Mouse (Mus musculus) spleen, adult 2 months (tissue): ENCODE measurements around the gene Rinl. TPM values are rescaled to one million over a fixed set of nuclear protein-coding genes. Genes with fewer than 3 reads are reported as not detected.
A peak's percentile ranks its signal among the peaks of the same experiment; 100 is the strongest.

Experiments
- DNase-seq, 2 experiments: peaks; one replicate each; pipeline versions ENCODE4 v3.0.0 to v3.0.0-alpha.2; 2012 to 2021; ENCODE audit warnings: low spot score in 2 of 2, low read depth in 1 of 2
- H3K27ac ChIP-seq: fragments of 200-500 bp; 2 replicates; pipeline ENCODE4 v1.5.1; 2012; ENCODE audit warnings: low read length, inconsistent platforms; ENCODE audit not compliant: insufficient read depth
- H3K27me3 ChIP-seq: fragments of 200-500 bp; 2 replicates; pipeline ENCODE4 v1.6.1; 2012; ENCODE audit warnings: mild to moderate bottlenecking, moderate library complexity, low read length, inconsistent platforms; ENCODE audit not compliant: control insufficient read depth, insufficient read depth
- H3K36me3 ChIP-seq: fragments of 200-500 bp; 2 replicates; pipeline ENCODE4 v1.6.1; 2012; ENCODE audit warnings: mild to moderate bottlenecking, low read length, inconsistent platforms; ENCODE audit not compliant: control insufficient read depth, insufficient read depth
- H3K4me1 ChIP-seq: fragments of 200-500 bp; 2 replicates; pipeline ENCODE4 v1.6.1; 2011; ENCODE audit warnings: inconsistent platforms; ENCODE audit not compliant: control insufficient read depth, insufficient read depth, insufficient read length
- H3K4me3 ChIP-seq: fragments of 200-500 bp; 2 replicates; pipeline ENCODE4 v1.5.1; 2011; ENCODE audit warnings: mild to moderate bottlenecking, inconsistent platforms; ENCODE audit not compliant: insufficient read depth, insufficient read length; ENCODE audit errors: extremely low read depth
- CTCF ChIP-seq: fragments of 200-500 bp; IDR thresholded peaks from 2 replicates; pipeline ENCODE4 v1.5.1; 2011; ENCODE audit warnings: mild to moderate bottlenecking, inconsistent platforms; ENCODE audit not compliant: insufficient read depth, insufficient read length, insufficient replicate concordance; ENCODE audit errors: extremely low read depth
- POLR2A ChIP-seq: fragments of 200-500 bp; IDR thresholded peaks from 2 replicates; pipeline ENCODE4 v1.6.1; 2011; ENCODE audit warnings: low read depth, low read length, inconsistent platforms
- WGBS: fragments of 180-500 bp; shearing (Covaris S2); methylation state at CpG from one replicate; pipeline ENCODE4 v1.1.7; 2018; 5-methylcytosine and 5-hydroxymethylcytosine counted together
- polyA plus RNA-seq: library from polyadenylated mRNA; depleted of rRNA; stranded (reverse); fragments of >200 nt; gene quantifications from 2 replicates; pipeline ENCODE4 v1.2.3, GENCODE M21; 2012

Rinl gene
- polyA plus RNA-seq, 1 experiment = 35.4 TPM

- peak; percentile 84 to 93 for DNase-seq
- H3K4me3 ChIP-seq = peak overlapping the region; percentile 88
- H3K27ac ChIP-seq = peak overlapping the region; percentile 98
- 1% methylated on average over 31 of the region's 32 CpGs for WGBS
- peaks cover 12% of the 10 kb centered on the region; the same call in 1 of the 2 replicates for H3K4me1 ChIP-seq
- no peaks in the 10 kb centered on the region for H3K27me3 ChIP-seq
- H3K36me3 ChIP-seq = peaks cover 15% of the 10 kb centered on the region
- TF ChIP-seq CTCF (no peak), POLR2A (peak; percentile 58; the same call in 1 of the 2 replicates)
Measured at GRCm38 (mm10) chr7:28808957-28809393, 20.2 kb downstream of the Rinl start.

- H3K27me3 ChIP-seq = no peaks in the 10 kb centered on the region
- H3K4me3 ChIP-seq = peak overlapping the region; percentile 88
- peaks cover 20% of the 10 kb centered on the region for H3K36me3 ChIP-seq
- TF ChIP-seq CTCF = no peak
- 0 out of 2 replicates have a peak, but pooled peaks have one; percentile 20 for TF ChIP-seq POLR2A
- WGBS = under 1% methylated on average over 35 of the region's 35 CpGs
- peaks cover 12% of the 10 kb centered on the region; the same call in 1 of the 2 replicates for H3K4me1 ChIP-seq
- H3K27ac ChIP-seq = peak overlapping the region; percentile 98
- peak; percentile 49 to 52 for DNase-seq
Measured at GRCm38 (mm10) chr7:28809401-28810089, 20.8 kb downstream of the Rinl start.

- peak overlapping the region; percentile 93 for H3K4me3 ChIP-seq
Measured at GRCm38 (mm10) chr7:28810107-28811066, 21.6 kb downstream of the Rinl start.

GRCm38 (mm10) chr7:28811228-28811627 is 22.5 kb downstream of the Rinl start:
- no peaks in the 10 kb centered on the region for H3K27me3 ChIP-seq
- peaks cover 22% of the 10 kb centered on the region; the same call in 1 of the 2 replicates for H3K4me1 ChIP-seq
- TF ChIP-seq CTCF (no peak), POLR2A (no peak)
- peak; percentile 85 to 94 for DNase-seq
- H3K36me3 ChIP-seq = peaks cover 35% of the 10 kb centered on the region
- peak overlapping the region; percentile 93 for H3K4me3 ChIP-seq
- H3K27ac ChIP-seq = peak overlapping the region; percentile 98
- whole genome bisulfite sequencing = under 1% methylated on average over 40 of the region's 40 CpGs

More at GRCm38 (mm10) chr7:28810107-28811066, 21.6 kb downstream of the Rinl start:
- TF ChIP-seq POLR2A (peak; percentile 94), CTCF (peak; percentile 41; the same call in 1 of the 2 replicates)
- Histone ChIP-seq H3K27me3 (no peaks in the 10 kb centered on the region), H3K27ac (peak overlapping the region; percentile 98), H3K36me3 (peaks cover 27% of the 10 kb centered on the region), H3K4me1 (peaks cover 14% of the 10 kb centered on the region; the same call in 1 of the 2 replicates)
- WGBS = under 1% methylated on average over 68 of the region's 70 CpGs
- DNase-seq = peak; percentile 95 to 98

- Histone ChIP-seq H3K36me3 (peaks cover 40% of the 10 kb centered on the region), H3K27me3 (no peaks in the 10 kb centered on the region), H3K4me3 (peak overlapping the region; percentile 93), H3K27ac (peak overlapping the region; percentile 98; the same call in 1 of the 2 replicates), H3K4me1 (peaks cover 26% of the 10 kb centered on the region; the same call in 1 of the 2 replicates)
- WGBS = 5% methylated on average over 7 of the region's 7 CpGs
- TF ChIP-seq POLR2A = no peak
- no peak for TF ChIP-seq CTCF
- no peak for DNase-seq
Measured at GRCm38 (mm10) chr7:28811640-28812275, 23.0 kb downstream of the Rinl start.

- H3K36me3 ChIP-seq = peaks cover 46% of the 10 kb centered on the region
- peak overlapping the region; percentile 12; the same call in 1 of the 2 replicates for H3K4me3 ChIP-seq
- no peak for DNase-seq
- H3K27ac ChIP-seq = no peak overlapping the region
- no peaks in the 10 kb centered on the region for H3K27me3 ChIP-seq
- TF ChIP-seq POLR2A (no peak), CTCF (no peak)
- H3K4me1 ChIP-seq = peaks cover 29% of the 10 kb centered on the region; the same call in 1 of the 2 replicates
- 39% methylated on average over 4 of the region's 4 CpGs for WGBS
Measured at GRCm38 (mm10) chr7:28812436-28812835, 23.7 kb downstream of the Rinl start.
